Mouse (Mus musculus) thymus, postnatal 0 days (tissue): ENCODE data around the gene Hes1. TPM values are rescaled to one million over a fixed set of nuclear protein-coding genes. Genes with fewer than 3 reads are reported as not detected.
"Not testable (repeated sequence)": the region's sequence is repeated elsewhere in the genome, so short reads cannot be mapped to it uniquely, and the experiment has no call there.

Experiments used
- DNase-seq: peaks from one replicate; pipeline ENCODE4 v3.0.0-alpha.2; 2015; ENCODE audit warnings: low spot score
- polyA plus RNA-seq: library from polyadenylated mRNA; unstranded; fragments of >200 nt; fragmentation: Nextera tagmentation; extraction: Ambion mirVana; gene quantifications from 2 replicates; pipeline ENCODE4 v1.2.1, GENCODE M21; 2015

Hes1 gene
- polyA plus RNA-seq, 1 experiment from 2014 or later: 36.3 TPM

GRCm38 (mm10) chr16:30069950-30070770 is 6.0 kb downstream of the Hes1 start:
- DNase-seq: peak; percentile 57

DNA sequence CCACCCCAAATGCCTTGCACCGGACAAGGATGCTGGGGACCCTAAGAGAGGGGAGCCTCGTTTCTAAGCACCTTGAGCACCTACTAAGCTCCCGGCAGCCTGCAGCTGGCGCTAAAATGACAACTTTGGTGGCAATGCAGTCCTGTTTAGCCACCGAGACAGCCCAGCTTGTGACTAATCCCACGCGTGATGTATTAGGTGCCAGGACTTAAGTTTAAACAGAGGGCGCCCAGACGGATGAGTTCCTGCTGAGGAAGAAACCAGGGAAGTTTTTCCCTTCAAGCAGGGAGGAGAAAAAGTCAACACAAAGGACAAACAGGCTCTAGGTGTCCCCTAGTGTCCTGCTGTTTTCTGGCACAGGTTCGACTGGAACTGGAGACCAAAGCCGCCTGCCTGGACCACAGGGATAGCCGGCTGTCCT is 6.6 kb downstream of the Hes1 start:
- DNase-seq: peak; percentile 20

DNA sequence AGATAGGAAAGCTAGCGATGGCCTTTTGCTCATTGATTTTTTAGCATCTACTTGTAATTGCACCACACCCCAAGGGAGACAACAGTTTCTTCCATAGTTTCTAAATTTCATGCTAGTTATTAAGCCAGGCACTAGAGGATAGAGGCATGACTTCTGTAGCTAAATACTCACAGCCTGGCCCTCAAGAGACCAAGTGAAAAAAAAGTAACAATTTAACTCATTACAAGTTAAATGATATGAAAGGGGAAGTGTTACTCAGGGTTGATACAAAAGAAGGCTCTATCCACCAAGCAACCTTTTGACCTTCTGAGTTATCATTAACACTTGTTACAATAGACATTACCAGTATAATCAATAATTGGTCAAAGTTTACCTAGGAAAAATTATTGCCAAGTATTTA is 9.1 kb downstream of the Hes1 start:
- no peak for DNase-seq

DNA sequence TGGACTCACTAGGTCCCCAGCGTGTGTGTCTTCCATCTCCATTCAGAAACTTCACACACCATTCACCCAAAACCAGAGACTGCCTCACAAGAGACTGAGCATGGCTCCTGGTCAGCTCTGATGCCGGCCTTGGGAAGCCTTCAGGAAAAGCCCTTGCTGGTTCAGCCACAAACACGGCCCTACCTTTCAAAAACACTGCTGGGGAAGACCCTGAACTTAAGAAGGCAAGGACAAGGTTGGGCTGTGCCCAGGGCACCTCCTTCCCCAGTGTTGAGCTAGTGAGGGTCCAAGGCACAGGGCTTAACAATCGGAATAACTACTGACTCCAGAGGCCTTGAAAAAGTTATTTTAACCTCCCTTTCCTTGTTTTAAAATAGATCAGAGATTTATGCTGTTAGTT is 17.3 kb downstream of the Hes1 start:
- DNase-seq: no peak

DNA sequence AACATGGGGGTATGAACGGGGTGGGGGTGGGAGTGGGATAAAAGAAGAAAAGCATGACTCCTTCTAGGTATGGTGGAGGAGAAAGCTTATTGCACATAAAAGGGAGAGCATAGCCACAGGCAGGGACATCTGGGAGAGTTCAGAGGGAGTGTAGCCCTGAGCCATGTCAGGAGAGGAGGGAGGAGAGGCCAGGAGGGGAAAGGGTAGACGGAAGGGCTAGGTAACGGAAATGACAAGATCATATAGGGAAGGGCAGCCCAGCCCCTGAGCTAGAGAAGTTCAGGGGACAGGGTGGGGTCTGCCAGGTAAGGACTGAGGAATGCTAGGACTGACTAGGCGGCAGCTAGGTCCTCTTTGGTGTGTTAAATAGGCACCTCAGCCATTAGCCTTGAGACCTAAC is 17.8 kb downstream of the Hes1 start:
- no peak for DNase-seq

DNA sequence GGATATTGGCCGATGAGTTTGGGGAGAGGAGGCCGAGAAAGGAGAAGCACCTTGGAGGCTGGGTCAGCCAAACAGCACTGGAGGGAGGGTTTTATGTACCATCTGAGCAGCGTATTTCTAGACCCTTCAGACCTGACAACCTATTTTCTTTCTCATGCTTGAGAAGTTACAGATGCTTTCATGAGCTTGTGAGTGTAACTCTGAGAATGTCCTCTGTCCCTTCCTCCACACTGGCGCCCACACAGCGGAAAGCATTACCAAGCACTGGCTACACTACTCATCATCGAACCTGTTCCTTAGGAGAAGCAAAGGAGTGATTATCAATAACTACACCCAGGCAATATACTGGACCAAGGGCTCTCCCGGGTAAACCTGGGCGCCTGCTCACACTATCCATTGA is 18.8 kb downstream of the Hes1 start:
- DNase-seq: no peak

DNA sequence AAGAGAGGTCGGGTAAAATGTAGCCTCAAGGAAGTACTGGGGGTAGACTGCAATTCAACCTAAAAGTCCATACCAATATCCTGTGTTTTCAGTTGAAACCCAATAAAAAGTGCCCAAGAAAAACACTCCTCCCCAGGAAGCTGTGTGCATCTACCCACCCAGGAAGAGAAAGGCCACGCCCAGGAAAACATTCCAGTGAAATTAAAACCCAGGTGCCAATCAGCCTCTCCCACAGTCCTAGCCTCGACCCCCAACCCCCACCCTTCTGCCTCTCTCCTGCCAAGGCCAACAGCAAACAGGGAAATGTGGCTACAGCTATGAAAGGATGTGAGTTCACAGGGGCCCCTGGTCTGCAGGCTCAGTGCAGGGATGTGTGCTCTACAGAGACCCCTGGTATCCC is 19.4 kb downstream of the Hes1 start:
- no peak for DNase-seq

- DNase-seq: no peak
These were observed 24.5 kb downstream of the Hes1 start for GRCm38 (mm10) chr16:30088646-30089045.

DNA sequence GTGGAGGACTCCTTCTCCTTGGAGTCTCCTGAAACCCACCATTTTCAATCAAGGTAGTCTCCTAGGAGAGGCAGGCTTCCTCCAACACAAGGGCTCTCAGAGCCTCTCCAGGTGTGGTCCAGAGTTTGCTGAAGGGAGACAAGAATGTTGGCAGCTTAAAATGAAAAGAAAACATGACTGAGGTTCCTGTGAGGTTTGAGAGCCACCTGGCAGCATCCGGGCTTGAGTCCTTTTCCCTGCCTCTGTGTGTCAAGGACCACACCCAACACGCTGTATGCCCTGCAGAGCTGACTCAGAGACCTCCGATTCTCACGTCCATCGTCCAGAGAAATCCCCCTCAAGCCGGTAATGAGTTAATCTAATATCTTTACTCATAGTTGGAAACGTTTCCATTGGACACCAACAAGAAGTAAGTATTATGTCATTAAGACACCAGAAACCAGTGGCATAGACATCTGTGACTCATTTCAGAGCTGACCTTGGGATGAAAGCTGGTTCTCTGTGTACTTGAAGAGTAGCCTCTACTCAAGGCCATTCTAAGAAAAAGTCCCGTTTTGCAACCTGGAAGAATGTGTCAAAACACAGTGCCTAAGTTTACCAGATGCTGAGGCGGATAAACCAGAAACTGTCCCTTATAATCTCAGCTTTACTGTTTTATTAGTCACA is 26.1 kb downstream of the Hes1 start:
- no peak for DNase-seq

DNA sequence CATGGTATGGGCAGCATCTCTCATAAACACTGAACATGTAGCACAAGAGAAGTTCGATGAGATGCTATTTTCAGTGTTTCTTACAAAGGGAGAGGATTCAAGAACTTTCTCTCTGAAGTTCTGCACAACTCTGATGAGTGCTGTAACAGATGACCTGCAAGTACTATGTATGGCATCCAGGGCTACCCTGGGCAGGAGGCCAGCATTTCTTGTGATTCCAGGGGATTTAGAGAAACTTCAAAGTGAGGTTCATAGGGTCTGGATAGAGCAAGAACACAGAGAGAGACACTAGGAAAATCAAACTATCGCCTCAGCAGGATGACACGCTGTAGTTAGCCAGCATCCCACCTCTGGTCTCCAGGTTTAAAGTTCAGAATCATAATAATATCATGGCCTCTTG is 31.9 kb downstream of the Hes1 start:
- no peak for DNase-seq

- DNase-seq: no peak
These were observed 32.3 kb downstream of the Hes1 start for GRCm38 (mm10) chr16:30096475-30096874.

- DNase-seq: no peak
These were observed 34.9 kb downstream of the Hes1 start for GRCm38 (mm10) chr16:30099124-30099523.

GRCm38 (mm10) chr16:30102149-30102915 is 38.1 kb downstream of the Hes1 start:
- no peak for DNase-seq

DNA sequence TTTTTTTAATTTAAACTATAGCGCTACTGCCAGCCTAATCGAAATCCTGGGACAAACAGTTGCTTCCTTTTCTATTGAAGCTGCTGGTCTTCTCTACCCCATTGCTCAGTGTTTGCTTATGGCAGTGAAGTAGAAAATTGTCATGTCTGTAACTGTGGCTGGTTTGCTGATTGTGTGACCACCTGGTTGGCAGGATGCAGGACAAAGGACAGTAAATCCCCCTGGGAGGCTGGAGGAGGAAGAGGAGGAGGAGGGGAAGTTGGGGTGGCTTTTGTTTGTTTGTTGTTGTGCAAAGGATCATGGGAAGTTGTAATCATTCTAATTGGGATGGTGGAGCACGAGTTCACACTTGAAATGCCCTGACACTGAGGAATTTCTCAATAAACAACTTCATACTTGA is 38.8 kb downstream of the Hes1 start:
- DNase-seq: no peak

DNA sequence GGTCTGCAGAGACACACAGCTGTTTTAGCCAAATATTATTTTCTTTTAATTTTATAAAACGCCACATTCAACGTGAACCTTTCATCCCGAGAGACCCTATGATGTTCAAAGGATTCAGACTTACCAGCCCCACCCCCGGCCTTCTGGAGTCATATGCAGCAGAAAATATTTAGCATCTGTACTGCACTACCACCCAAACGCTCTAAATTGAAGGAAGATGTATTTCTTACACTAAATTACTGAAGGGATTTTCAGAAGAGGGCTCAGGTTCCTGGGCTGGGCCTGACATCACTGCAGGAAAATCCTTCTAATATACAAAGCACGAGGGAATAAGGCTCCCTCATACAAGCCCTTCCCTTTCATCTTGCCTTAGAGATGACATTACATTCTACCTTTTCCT is 39.3 kb downstream of the Hes1 start:
- DNase-seq: no peak

GRCm38 (mm10) chr16:30104363-30104762 is 40.2 kb downstream of the Hes1 start:
- peak; percentile 37 for DNase-seq

DNA sequence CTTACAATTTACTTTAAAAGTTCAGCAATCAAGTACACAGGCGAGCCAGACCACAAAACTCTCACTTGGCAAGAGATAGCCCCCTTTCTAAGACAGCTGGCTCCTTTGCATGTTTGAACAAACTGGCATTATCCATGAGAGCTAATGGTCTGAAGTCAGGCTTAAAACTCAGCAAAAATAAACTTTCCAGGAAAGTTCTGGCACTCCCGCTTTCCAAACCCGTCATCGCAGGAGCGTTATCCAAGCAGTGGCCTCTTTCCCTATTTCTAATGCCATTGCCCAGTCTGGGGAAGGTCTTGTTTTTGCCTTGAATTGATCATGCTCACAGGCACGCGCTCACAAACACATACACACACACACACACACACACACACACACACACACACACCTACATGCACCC is 41.3 kb downstream of the Hes1 start:
- no peak for DNase-seq

GRCm38 (mm10) chr16:30108167-30108566 is 44.0 kb downstream of the Hes1 start:
- DNase-seq: not testable (repeated sequence)

- no peak for DNase-seq
These were observed 46.3 kb downstream of the Hes1 start for GRCm38 (mm10) chr16:30110466-30110865.

- no peak for DNase-seq
These were observed 46.9 kb downstream of the Hes1 start for GRCm38 (mm10) chr16:30111069-30111468.

DNA sequence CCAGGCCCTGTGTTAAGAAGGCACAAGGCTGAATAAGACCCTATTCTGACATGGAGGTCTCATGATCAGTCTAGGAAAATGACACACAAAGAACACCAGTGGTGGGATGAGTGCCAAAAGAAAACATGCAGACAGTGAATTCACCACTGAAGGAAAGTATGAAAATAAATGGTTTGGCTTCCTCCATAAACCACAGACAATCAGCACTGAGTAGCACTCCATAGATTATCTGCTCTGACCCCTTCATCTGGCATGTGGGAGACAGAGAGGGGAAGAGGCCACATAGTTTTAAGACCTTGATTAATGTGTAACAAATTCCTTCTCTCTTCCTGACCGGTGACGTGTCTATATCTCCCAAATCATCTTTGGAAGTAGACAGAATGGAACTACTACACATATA is 47.4 kb downstream of the Hes1 start:
- DNase-seq: no peak

DNA sequence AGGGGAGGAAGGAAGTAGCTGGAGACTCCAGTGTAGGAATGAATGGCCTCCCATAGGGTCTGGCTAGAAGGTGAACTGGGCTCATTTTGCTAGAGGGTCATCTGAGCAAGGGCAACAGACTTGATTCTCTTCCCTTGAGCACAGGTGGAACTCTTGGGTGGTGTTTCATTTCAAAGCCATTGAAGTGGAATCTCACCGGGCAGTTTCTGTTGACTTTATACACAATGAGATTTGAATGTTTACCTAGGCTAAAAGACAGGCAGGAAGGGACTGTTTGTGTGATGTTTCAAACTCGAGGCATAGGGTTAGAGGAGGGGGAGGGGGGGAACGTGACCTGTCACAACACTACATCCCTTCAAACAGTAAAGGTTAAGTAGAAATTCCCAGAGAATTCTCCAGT is 49.0 kb downstream of the Hes1 start:
- no peak for DNase-seq
